Mouse (Mus musculus): ENCODE data around the gene Atg4a-ps.

DNA sequence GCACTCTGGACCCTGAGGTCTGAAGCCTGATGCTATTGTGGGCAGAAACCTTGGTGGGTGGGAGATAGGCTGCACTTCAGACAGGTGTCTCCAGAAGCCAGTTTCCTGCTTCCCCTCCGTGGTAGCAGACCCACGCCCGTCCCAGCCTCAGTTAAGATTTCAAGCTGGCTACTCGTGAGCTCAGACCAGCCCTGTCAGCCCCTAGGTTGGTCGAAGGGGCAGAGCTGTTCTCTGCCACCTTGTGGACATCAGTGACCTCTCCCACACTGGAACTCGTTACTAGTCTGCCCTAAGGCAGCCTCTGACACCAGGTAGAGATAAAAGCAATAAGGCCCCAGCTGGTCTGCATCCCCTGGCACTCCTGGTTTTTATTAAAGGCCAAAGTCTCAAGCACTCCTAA, 28.9 kb downstream of the Atg4a-ps start:
- TF ChIP-seq CTCF (IDR thresholded peaks at IDR 0.05; ENCODE audit: insufficient read depth, low read depth, low read length) (no peak), POLR2A (IDR thresholded peaks at IDR 0.05; ENCODE audit: insufficient read depth, low read depth, low read length) (no peak)

All from olfactory bulb, adult 2 months (tissue).